Mouse (Mus musculus) left cerebral cortex, adult 9 months (tissue): ENCODE measurements around the gene Olfr1325.
"Not testable (repeated sequence)": the region's sequence is repeated elsewhere in the genome, so short reads cannot be mapped to it uniquely, and the experiment has no call there.

Source experiments
- DNase-seq, 2 experiments: peaks; one replicate each; pipeline ENCODE4 v3.0.0; 2022; ENCODE audit warnings: low spot score in 2 of 2

The Olfr1325 gene

GRCm38 (mm10) chrX:74592379-74592778, at the start of gene Olfr1325:
Gene Olfr1325, plus strand, starts transcription at chrX:74592679.
- no peak for DNase-seq

DNA sequence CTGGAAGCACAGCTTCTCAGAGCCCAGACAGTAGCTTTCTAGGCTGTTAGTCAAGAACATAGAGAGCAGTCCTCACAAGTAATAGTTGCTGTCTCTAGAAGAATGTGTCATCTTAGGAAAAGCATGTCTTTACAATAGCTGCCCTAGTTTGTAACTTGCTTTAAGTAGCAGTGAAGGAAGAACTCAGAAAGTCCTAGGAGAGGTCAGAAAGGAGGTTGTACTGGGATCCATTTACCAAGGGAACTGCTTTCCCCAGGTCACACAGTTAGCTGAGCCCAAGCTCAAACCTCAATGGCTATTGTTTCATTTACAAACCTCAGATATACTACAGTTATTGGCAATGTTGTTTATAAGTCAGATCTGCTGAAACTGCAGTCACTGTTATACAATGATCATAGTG, 17.7 kb upstream of the Olfr1325 start, which contains the start of gene Olfr1326-ps1:
Olfr1326-ps1 (minus strand) TSS at position 101 of the 400 bp plus-strand sequence.
- DNase-seq: no peak

DNA sequence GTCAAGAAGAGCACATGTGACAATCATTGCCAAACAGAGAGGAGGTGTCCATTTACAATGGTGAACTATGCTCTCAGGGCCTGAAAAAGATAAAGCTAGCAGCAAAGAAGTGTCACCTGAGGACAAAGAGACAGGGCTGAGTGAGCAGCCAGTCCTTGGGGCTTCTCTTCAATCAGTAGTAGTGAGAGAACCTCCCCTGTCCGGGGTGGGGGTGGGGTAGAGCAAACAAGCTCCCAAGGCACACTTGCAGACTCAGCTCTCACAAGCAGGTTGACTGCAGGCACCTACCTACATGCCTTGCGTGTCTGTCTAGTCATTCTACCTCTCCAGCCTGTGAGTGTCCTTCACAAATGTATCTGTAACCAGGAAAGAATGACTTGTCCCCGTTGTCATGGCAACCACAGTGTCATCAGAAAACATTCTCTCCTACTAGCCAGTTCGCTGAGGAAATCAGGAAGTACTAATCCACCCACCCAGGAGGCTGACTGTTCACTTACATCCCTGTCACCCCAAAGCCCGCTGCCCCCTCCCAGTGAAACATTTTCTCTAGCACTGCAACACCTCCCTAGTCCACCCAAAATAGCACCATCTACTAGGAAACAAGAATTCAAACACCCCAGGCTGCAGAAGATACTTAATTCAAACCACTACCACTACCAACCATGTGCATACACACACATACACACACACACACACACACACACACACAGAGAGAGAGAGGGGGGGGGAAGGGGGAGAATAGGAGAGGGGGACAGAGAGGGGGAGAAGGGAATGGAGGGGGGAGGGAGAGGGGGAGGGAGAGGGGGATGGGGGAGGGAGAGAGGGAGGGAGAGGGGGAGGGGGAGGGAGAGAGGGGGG, 53.2 kb downstream of the Olfr1325 start, which contains the start of gene Gm5640:
Gm5640 (minus strand) TSS at position 170 of the 858 bp plus-strand sequence.
- peak in 1 of 2 experiments; percentile 19 for DNase-seq

DNA sequence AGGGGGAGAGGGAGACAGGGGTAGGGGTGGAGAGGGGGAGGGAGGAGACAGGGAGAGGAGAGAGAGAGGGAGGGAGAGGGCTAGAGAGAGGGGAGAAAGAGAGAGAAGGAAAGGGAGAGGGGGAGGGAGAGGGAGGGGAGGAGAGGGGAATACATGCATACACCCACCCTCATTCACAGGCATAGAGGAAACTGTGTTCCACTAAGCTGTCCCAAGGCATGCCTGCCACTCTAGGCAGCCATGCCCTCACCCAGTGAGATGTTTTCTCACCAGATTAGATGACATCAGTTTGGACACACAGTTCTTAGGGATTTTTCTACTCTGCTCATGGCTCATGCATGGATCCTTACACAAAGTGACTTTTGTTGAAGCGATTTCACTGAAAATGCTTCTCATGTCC, 53.9 kb downstream of the Olfr1325 start:
- not testable (repeated sequence) for DNase-seq
